Comparison of ENCODE assay signal across 8 mouse cellular contexts in genomic region chr2:145257332-145257731, GRCm38 (mm10).
DNase-seq lines count a peak whose midpoint lies in the region; ATAC-seq and TF ChIP-seq lines count a peak whose summit lies in the region.

No protein-coding gene starts in this region.

- H3K36me3 ChIP-seq in forebrain, postnatal 0 days (ENCODE audit: insufficient read depth): no peaks in the 10 kb centered on the region
- no peaks in the 10 kb centered on the region for H3K36me3 ChIP-seq in forebrain, embryonic 15.5 days
- H3K36me3 ChIP-seq in lung, embryonic 15.5 days: no peaks in the 10 kb centered on the region

- WGBS in forebrain, postnatal 0 days: 65% methylated on average over 3 of the region's 3 CpGs
- 66% methylated on average over 3 of the region's 3 CpGs for WGBS in forebrain, embryonic 15.5 days
- WGBS in lung, embryonic 15.5 days: 32% methylated on average over 3 of the region's 3 CpGs

- no peak for TF ChIP-seq CTCF in forebrain, postnatal 0 days (IDR thresholded peaks at IDR 0.05; ENCODE audit: low read depth)

- H3K9me3 ChIP-seq in forebrain, postnatal 0 days (ENCODE audit: low read length): no peaks in the 10 kb centered on the region
- H3K9me3 ChIP-seq in forebrain, embryonic 15.5 days: no peaks in the 10 kb centered on the region
- H3K9me3 ChIP-seq in lung, embryonic 15.5 days: no peaks in the 10 kb centered on the region

- no peak overlapping the region for H3K27ac ChIP-seq in forebrain, postnatal 0 days (ENCODE audit: low read depth, low read length)
- no peak overlapping the region for H3K27ac ChIP-seq in forebrain, embryonic 15.5 days (replicated peaks)
- 0 out of 2 replicates have a peak overlapping the region, but pooled peaks have one; percentile 38 for H3K27ac ChIP-seq in lung, embryonic 15.5 days

- H3K4me1 ChIP-seq in forebrain, postnatal 0 days (ENCODE audit: insufficient read depth): no peaks in the 10 kb centered on the region
- no peaks in the 10 kb centered on the region for H3K4me1 ChIP-seq in forebrain, embryonic 15.5 days
- H3K4me1 ChIP-seq in lung, embryonic 15.5 days: peaks cover 12% of the 10 kb centered on the region; the same call in 1 of the 2 replicates

- no peak for ATAC-seq in forebrain, postnatal 0 days
- ATAC-seq in forebrain, embryonic 15.5 days (replicated peaks): no peak
- peak; percentile 87 for ATAC-seq in lung, embryonic 15.5 days (ENCODE audit: borderline replicate concordance, extremely low read depth, low FRiP score, low TSS enrichment)
- ATAC-seq in granulocyte monocyte progenitor cell, adult 5-6 weeks (replicated peaks; ENCODE audit: poor library complexity, severe bottlenecking): no peak; the same call in 1 of the 2 replicates
- no peak for ATAC-seq in CD4-positive, CD25-positive, alpha-beta regulatory T cell, adult 4 months

- intact Hi-C loops in heart, postnatal 14 days (cut with DNase I): no loop called here

- no peak overlapping the region for H3K4me3 ChIP-seq in forebrain, postnatal 0 days (ENCODE audit: low read depth, low read length)
- no peak overlapping the region for H3K4me3 ChIP-seq in forebrain, embryonic 15.5 days
- H3K4me3 ChIP-seq in lung, embryonic 15.5 days: no peak overlapping the region

- no peak overlapping the region for H3K9ac ChIP-seq in forebrain, postnatal 0 days
- H3K9ac ChIP-seq in forebrain, embryonic 15.5 days (replicated peaks): no peak overlapping the region
- no peak overlapping the region for H3K9ac ChIP-seq in lung, embryonic 15.5 days

- peak; percentile 22 for DNase-seq in forebrain, postnatal 0 days
- peak; percentile 85 to 86 for DNase-seq in adrenal gland, postnatal 36 days
- DNase-seq in heart, postnatal 14 days: peak; percentile 67 to 77
- no peak for DNase-seq in frontal cortex, adult 2 months (ENCODE audit: extremely low spot score in 1 of 2, low spot score in 1 of 2)

- H3K27me3 ChIP-seq in forebrain, postnatal 0 days (ENCODE audit: insufficient read depth, low read length): no peaks in the 10 kb centered on the region
- H3K27me3 ChIP-seq in forebrain, embryonic 15.5 days: no peaks in the 10 kb centered on the region
- no peaks in the 10 kb centered on the region for H3K27me3 ChIP-seq in lung, embryonic 15.5 days

- H3K4me2 ChIP-seq in forebrain, postnatal 0 days (ENCODE audit: low read depth): no peak overlapping the region
- no peak overlapping the region for H3K4me2 ChIP-seq in forebrain, embryonic 15.5 days (replicated peaks)
- H3K4me2 ChIP-seq in lung, embryonic 15.5 days: no peak overlapping the region

Comparison
In these comparisons a context has a peak if more than half of its experiments do, and no peak if none do; other contexts are left out.
1. DNase-seq: peak in forebrain, postnatal 0 days (single experiment), adrenal gland, postnatal 36 days (2 of 2) and heart, postnatal 14 days (2 of 2); none in frontal cortex, adult 2 months (0 of 2).